Mouse (Mus musculus) hindbrain, embryonic 10.5 days (tissue): ENCODE data around the gene Ube2d1. TPM values are rescaled to one million over a fixed set of nuclear protein-coding genes. Genes with fewer than 3 reads are reported as not detected.

ENCODE experiments used
- DNase-seq: peaks from one replicate; pipeline ENCODE4 v3.0.0-alpha.2; 2017; ENCODE audit warnings: low spot score
- H3K27ac ChIP-seq: fragments of 300-500 bp; sonication (generic); 2 replicates; pipeline ENCODE4 v1.5.1; 2016; ENCODE audit warnings: mild to moderate bottlenecking, moderate library complexity
- H3K27me3 ChIP-seq: fragments of 300-500 bp; sonication (generic); 2 replicates; pipeline ENCODE4 v1.6.1; 2016; ENCODE audit warnings: mild to moderate bottlenecking; ENCODE audit not compliant: poor library complexity, insufficient read depth, severe bottlenecking
- H3K36me3 ChIP-seq: fragments of 300-500 bp; sonication (generic); 2 replicates; pipeline ENCODE4 v1.6.1; 2016; ENCODE audit warnings: mild to moderate bottlenecking, moderate library complexity
- H3K4me1 ChIP-seq: fragments of 300-500 bp; sonication (generic); replicated peaks from 2 replicates; pipeline ENCODE4 v1.6.1; 2016; ENCODE audit warnings: mild to moderate bottlenecking
- H3K4me3 ChIP-seq: fragments of 300-500 bp; sonication (generic); 2 replicates; pipeline ENCODE4 v1.5.1; 2016; ENCODE audit warnings: mild to moderate bottlenecking, moderate library complexity
- H3K9me3 ChIP-seq: fragments of 300-500 bp; sonication (generic); 2 replicates; pipeline ENCODE4 v1.6.1; 2016; ENCODE audit warnings: mild to moderate bottlenecking, moderate library complexity
- WGBS: fragments of 180-500 bp; shearing (Covaris S2); methylation state at CpG from one replicate; pipeline ENCODE4 v1.1.7; 2016; 5-methylcytosine and 5-hydroxymethylcytosine counted together
- polyA plus RNA-seq: library from polyadenylated mRNA; unstranded; fragments of >200 nt; fragmentation: Nextera tagmentation; extraction: Ambion mirVana; gene quantifications from 2 replicates; pipeline ENCODE4 v1.2.1, GENCODE M21; 2016

Gene Ube2d1
- polyA plus RNA-seq, 1 experiment from 2014 or later: 147 TPM

DNA sequence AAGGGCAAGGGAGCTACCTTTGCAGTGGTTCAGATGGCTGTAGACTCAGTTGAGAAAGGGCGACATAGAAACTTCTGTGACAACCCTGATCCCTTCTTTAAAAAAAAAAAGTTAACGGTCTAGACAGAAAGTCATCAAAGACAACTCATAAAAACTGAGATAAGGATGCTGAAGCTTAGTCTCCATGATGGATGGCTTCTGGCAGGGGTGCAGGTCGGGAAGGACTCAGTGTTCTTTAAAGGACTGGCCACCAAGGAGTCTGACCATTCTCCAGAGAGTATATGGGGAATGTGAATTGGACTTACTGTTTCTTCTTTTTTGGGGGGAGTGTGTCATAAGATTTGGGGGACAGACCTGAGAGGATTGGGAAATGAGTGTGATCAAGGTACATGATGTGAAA lies 29.5 kb upstream of the Ube2d1 start:
- no peak for DNase-seq
- Histone ChIP-seq H3K27ac (no peak overlapping the region), H3K36me3 (no peaks in the 10 kb centered on the region), H3K4me3 (no peak overlapping the region), H3K4me1 (no peaks in the 10 kb centered on the region), H3K27me3 (no peaks in the 10 kb centered on the region), H3K9me3 (no peaks in the 10 kb centered on the region)
- WGBS: 86% methylated on average over 3 of the region's 3 CpGs

DNA sequence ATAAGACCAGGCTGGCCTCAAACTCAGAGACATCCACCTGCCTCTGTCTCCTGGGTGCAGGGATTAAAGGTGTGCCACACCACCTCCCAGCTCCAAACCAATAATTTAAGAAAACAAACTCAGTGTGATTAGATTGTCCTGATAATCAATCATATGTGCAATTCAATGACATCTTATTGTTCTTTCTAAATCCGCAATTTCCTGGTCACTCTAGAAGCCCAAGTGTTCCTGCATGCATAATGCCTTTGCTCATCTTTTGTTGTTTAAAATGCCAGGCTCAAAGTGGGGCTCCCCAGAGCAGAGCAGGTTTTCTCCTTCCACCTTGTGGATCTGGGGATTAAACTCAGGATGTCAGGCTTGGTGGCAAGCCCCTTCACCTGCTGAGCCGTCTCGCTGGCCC lies 25.2 kb upstream of the Ube2d1 start:
- DNase-seq: no peak
- H3K27ac ChIP-seq: no peak overlapping the region
- no peaks in the 10 kb centered on the region for H3K27me3 ChIP-seq
- WGBS: 68% methylated on average over 3 of the region's 3 CpGs
- no peaks in the 10 kb centered on the region for H3K9me3 ChIP-seq
- H3K36me3 ChIP-seq: no peaks in the 10 kb centered on the region
- H3K4me1 ChIP-seq: peaks cover 3% of the 10 kb centered on the region; the same call in 1 of the 2 replicates
- no peak overlapping the region for H3K4me3 ChIP-seq

DNA sequence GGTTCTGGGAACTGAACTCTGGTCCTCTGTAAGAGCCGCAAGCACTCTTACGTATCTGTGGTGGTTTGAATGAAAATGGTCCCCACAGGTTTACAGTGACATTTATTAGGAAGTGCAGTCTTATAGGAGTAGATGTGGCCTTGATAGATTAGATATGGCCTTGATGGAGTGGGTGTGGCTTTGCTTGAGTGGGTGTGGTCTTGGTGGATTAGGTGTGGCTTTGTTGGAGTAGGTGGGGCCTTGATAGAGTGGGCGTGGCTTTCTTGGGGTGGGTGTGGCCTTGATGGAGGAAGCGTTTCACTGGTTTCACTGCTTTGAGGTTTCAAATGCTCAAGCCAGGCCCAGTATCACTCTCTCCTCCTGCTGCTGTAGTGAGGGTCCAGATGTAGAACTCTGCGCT lies 23.1 kb upstream of the Ube2d1 start:
- no peaks in the 10 kb centered on the region for H3K36me3 ChIP-seq
- no peak overlapping the region for H3K27ac ChIP-seq
- no peaks in the 10 kb centered on the region for H3K27me3 ChIP-seq
- DNase-seq: no peak
- no peaks in the 10 kb centered on the region for H3K9me3 ChIP-seq
- no peak overlapping the region for H3K4me3 ChIP-seq
- 90% methylated on average over 5 of the region's 5 CpGs for WGBS
- peaks cover 3% of the 10 kb centered on the region; the same call in 1 of the 2 replicates for H3K4me1 ChIP-seq

DNA sequence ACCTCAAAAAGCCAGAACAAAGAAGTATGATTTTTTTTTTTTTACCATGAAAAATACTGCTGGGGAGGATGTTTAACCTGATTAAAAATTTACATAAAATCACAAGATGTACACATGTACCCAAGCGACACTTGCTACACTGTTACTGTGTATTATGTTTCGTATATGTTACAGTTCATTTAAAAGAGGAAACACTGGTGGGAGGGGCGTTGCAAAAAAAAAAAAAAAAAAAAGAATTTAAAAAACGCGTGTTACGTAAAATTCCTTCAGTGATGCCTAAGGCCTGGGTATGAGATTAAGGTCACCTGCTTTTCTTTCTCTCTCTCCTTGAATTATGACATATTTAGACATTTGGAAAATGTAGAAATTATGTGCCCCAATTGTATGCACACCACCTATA lies 21.7 kb upstream of the Ube2d1 start:
- peaks cover 3% of the 10 kb centered on the region; the same call in 1 of the 2 replicates for H3K4me1 ChIP-seq
- H3K4me3 ChIP-seq: no peak overlapping the region
- H3K27me3 ChIP-seq: no peaks in the 10 kb centered on the region
- no peak for DNase-seq
- H3K9me3 ChIP-seq: no peaks in the 10 kb centered on the region
- WGBS: 76% methylated on average over 6 of the region's 6 CpGs
- no peak overlapping the region for H3K27ac ChIP-seq
- no peaks in the 10 kb centered on the region for H3K36me3 ChIP-seq

DNA sequence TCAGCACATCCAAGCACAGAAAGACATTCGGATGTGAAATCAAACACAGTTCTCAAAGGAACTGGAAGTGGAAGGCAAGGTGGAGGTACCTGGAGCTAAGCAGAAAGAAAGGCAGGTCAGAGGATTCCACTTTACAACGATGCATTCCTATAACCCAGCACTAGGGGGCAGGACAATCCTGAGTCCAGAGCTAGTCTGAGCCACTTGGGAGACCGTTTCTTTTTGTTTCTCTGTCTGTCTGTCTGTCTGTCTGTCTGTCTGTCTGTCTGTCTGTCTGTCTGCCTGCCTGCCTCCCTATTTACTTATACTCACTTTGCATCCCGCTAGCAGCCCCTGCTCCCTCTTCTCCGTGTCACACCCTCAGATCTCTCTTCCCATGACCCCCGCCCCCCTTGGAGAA lies 21.1 kb upstream of the Ube2d1 start:
- WGBS: 23% methylated on average over 6 of the region's 6 CpGs
- peak overlapping the region; percentile 64; the same call in 1 of the 2 replicates for H3K27ac ChIP-seq
- no peaks in the 10 kb centered on the region for H3K36me3 ChIP-seq
- H3K9me3 ChIP-seq: no peaks in the 10 kb centered on the region
- DNase-seq: peak; percentile 39
- H3K4me3 ChIP-seq: peak overlapping the region; percentile 35
- peaks cover 3% of the 10 kb centered on the region; the same call in 1 of the 2 replicates for H3K4me1 ChIP-seq
- no peaks in the 10 kb centered on the region for H3K27me3 ChIP-seq

DNA sequence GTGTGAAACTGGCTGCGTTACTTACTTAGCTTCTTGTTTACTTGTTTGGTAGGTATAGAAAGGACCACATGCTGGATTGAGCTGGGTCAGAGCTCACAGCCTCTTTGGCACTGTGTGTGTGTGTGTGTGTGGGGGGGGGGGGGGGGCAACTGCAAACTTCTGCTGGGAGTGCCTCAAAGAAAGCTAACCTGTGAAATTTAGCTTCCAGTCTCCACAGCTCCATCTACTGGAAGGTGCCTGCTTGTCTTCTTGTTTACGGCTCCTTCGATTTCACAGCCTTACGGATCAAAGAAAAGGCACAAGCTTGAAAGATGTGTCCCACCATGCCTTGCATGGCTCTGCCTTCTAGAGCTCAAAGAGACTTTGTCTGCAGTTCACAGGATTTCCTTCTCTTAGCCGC lies 17.4 kb upstream of the Ube2d1 start:
- WGBS: 23% methylated on average over 5 of the region's 5 CpGs
- Histone ChIP-seq H3K27ac (no peak overlapping the region), H3K4me3 (no peak overlapping the region), H3K9me3 (no peaks in the 10 kb centered on the region), H3K36me3 (no peaks in the 10 kb centered on the region), H3K4me1 (peaks cover 3% of the 10 kb centered on the region; the same call in 1 of the 2 replicates), H3K27me3 (no peaks in the 10 kb centered on the region)
- DNase-seq: no peak

DNA sequence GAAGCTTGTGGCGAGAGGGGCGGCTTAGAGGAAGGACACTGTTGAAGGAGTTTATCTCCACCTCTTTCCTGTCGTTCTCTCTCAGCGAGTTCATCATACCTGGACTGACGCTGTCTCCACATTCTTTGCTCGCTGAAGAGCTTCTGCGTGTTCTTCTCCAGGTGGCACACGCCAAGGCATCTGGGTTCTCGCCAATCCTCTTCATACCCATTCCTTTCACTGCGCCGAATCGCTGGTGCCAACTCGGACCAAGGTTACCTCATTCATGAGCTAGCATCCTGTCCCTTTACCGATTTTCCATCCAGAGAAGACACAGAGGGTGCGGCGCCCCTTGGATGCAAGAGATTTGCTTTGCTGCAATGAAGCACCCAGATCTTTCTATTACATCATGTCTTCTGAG lies 15.1 kb upstream of the Ube2d1 start:
- no peaks in the 10 kb centered on the region for H3K36me3 ChIP-seq
- WGBS: 82% methylated on average over 16 of the region's 16 CpGs

DNA sequence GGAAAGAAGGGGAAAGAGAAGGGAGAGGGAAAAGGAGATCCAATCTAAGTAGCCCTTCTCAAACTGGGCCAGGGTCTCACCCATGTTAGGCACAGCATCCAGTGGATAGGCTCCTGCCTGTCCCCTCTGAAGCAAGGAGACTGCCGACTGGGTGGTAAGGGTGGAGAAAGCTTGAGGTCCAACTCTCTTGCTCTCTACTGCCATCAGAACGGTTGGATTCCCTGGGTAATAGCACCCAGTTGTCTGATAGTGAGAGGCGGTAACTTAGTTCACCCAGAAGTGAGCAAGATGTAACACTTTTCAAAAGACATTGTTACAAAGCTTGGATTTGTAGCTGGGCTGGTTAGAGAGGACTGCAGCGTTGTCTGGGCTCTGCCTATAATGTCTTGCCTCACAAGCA lies 8.2 kb upstream of the Ube2d1 start:
- 65% methylated on average over 4 of the region's 4 CpGs for WGBS
- DNase-seq: no peak
- Histone ChIP-seq H3K36me3 (no peaks in the 10 kb centered on the region), H3K4me1 (peaks cover 17% of the 10 kb centered on the region), H3K27me3 (no peaks in the 10 kb centered on the region), H3K4me3 (no peak overlapping the region), H3K9me3 (no peaks in the 10 kb centered on the region), H3K27ac (no peak overlapping the region)

More for the DNA sequence above, 15.1 kb upstream of the Ube2d1 start:
- no peak for DNase-seq
- Histone ChIP-seq H3K4me3 (no peak overlapping the region), H3K9me3 (no peaks in the 10 kb centered on the region), H3K4me1 (no peaks in the 10 kb centered on the region), H3K27ac (no peak overlapping the region), H3K27me3 (no peaks in the 10 kb centered on the region)

DNA sequence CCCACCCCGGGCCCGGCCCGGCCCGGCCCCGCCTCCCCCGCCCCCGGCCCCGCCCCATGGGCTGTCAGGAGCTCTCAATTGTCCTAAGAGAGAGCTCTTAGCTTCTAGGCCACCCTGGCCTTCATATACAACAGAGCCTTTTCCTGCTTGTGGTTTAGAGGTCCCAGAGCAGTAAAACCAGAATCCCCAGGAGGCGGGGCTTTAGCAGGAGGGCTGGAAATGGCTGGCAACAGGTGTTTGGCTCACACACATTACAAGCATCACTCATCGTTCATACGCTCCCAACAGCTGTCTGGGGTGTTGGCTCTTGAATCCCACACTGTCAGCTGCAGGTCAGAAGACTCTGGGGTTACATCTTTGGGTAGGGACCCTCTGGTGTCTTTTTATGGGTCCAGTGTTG lies 7.2 kb upstream of the Ube2d1 start:
- DNase-seq: no peak
- Histone ChIP-seq H3K27me3 (no peaks in the 10 kb centered on the region), H3K9me3 (no peaks in the 10 kb centered on the region), H3K4me3 (peak overlapping the region; percentile 32), H3K27ac (no peak overlapping the region), H3K36me3 (no peaks in the 10 kb centered on the region), H3K4me1 (peaks cover 17% of the 10 kb centered on the region)
- WGBS: 13% methylated on average over 11 of the region's 11 CpGs

DNA sequence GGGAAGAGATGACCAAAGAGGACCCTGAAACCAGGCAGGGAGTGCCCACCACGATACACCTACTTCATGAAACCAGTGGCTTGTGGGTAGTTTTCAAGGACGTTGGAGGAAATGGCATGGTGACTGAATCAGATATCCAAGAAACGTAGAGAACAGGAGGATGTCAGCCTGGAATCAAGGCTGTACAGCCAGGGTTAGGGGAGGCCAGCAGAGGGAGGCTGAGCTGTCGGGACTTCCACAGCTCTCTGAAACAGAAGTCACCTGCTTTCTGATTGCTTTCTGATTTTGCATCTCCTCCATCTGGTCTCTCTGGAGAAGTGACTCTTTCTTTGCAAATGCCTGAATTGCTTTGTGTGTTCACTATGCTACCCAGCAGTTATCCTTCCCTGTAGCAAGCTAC lies 6.7 kb upstream of the Ube2d1 start:
- WGBS: 20% methylated on average over 4 of the region's 4 CpGs
- peak overlapping the region; percentile 32 for H3K4me3 ChIP-seq

DNA sequence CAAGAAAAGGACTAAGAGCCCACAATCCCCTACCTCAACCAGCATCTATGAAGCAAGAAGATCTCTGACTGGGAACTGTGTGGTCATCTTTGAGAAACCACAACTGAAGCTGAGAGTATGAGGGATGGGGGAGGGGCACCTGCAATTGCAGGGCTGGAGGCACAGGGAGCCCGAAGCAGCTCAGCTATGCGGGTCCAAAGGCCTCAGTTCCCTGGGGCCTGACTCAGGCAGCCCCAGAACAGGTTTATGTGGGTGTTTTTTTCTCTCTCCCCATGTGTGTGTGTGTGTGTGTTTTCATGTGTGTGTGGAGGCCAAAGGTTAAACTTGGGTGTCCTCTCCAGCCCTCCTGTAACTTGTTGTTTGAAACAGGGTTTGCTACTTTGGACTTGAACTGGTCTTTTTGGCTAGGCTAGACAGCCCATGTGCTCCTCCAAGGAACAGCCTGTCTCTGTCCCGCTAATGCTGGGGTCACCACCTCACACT lies 6.2 kb upstream of the Ube2d1 start:
- no peaks in the 10 kb centered on the region for H3K9me3 ChIP-seq
- no peak overlapping the region for H3K4me3 ChIP-seq
- H3K27ac ChIP-seq: no peak overlapping the region
- H3K36me3 ChIP-seq: no peaks in the 10 kb centered on the region
- WGBS: 22% methylated on average over 3 of the region's 3 CpGs
- peaks cover 2% of the 10 kb centered on the region; the same call in 1 of the 2 replicates for H3K27me3 ChIP-seq
- H3K4me1 ChIP-seq: peaks cover 17% of the 10 kb centered on the region
- no peak for DNase-seq

More for the DNA sequence above, 6.7 kb upstream of the Ube2d1 start:
- Histone ChIP-seq H3K27ac (no peak overlapping the region), H3K27me3 (no peaks in the 10 kb centered on the region), H3K36me3 (no peaks in the 10 kb centered on the region), H3K4me1 (peaks cover 17% of the 10 kb centered on the region), H3K9me3 (no peaks in the 10 kb centered on the region)
- DNase-seq: no peak

DNA sequence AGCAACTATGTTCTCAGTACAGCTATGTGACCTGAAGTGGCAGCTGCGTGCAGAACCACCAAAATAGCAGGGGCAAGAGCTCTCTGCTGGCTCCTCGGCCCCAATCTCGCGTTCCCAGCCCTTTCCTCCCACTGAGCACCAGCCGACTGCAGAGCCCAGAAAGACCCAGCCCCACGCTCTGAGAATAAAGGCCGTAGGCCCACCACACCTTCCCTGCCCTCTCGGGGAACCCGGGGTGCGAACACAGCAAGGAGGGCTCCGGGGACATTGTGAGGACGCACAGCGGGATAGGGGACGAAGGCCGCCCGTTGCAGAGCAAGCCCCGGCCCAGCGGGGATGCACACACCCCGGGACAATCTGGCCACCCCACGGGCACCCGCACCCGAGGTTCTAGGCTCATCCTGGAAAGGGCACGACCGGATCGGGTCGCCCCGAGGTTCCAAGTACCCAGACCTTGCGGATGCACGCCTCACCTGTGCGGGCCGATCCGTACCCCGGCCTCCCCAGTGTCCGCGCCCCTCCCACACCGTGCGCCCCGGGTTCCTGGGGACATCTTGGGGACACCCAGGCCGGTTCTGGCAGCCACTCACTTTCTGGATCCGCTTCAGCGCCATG lies 444 bp downstream of the Ube2d1 start:
- Histone ChIP-seq H3K27me3 (peaks cover 7% of the 10 kb centered on the region), H3K4me1 (peaks cover 34% of the 10 kb centered on the region), H3K27ac (peak overlapping the region; percentile 98), H3K9me3 (no peaks in the 10 kb centered on the region), H3K36me3 (peaks cover 7% of the 10 kb centered on the region; the same call in 1 of the 2 replicates), H3K4me3 (peak overlapping the region; percentile 96)
- DNase-seq: peak; percentile 65
- under 1% methylated on average over 41 of the region's 41 CpGs for WGBS

DNA sequence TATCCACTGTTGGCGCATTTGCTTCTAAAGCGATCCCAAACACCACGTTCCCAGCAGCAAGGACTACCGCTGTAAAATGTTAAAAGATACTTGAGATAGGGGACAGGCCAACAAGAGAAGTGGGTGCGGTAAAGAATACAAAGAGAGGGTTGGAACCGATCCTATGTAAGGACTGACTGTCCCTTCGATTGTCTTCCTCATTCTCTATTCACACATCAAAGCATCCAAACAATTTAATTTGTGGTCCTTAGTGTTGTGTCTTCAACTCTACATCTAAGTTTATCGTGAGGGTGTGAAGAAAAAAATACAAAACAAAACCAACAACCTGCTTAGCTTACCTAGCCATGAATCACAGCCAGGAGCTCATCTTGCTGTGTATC lies 941 bp downstream of the Ube2d1 start:
- 18% methylated on average over 8 of the region's 8 CpGs for WGBS
- Histone ChIP-seq H3K4me1 (peaks cover 34% of the 10 kb centered on the region), H3K27me3 (peaks cover 7% of the 10 kb centered on the region), H3K9me3 (no peaks in the 10 kb centered on the region), H3K27ac (peak overlapping the region; percentile 98), H3K4me3 (peak overlapping the region; percentile 96), H3K36me3 (peaks cover 7% of the 10 kb centered on the region; the same call in 1 of the 2 replicates)
- no peak for DNase-seq
